Mouse (Mus musculus) liver, postnatal 0 days (tissue): ENCODE results near the gene Oip5.

Experiments
- CTCF ChIP-seq: sonication (generic); IDR thresholded peaks from 2 replicates; pipeline ENCODE4 v1.5.1; 2016; ENCODE audit warnings: antibody characterized with exemption, low read depth
- EP300 ChIP-seq: IDR thresholded peaks from 2 replicates; pipeline ENCODE4 v1.6.1; 2016; ENCODE audit warnings: antibody characterized with exemption, low read depth, mild to moderate bottlenecking

- TF ChIP-seq CTCF = no peak
- no peak for TF ChIP-seq EP300
Observed at GRCm38 (mm10) chr2:119561794-119562193, 56.5 kb downstream of the Oip5 start.
